Mouse (Mus musculus) monocyte, adult 59 days (primary cell): Measurements from ENCODE around the gene Gng4. TPM values are rescaled to one million over a fixed set of nuclear protein-coding genes. Genes with fewer than 3 reads are reported as not detected.

Experiments
- total RNA-seq, 2 experiments: library from RNA; stranded (reverse); gene quantifications; one replicate each; pipeline ENCODE4 v1.2.4; 2023

The Gng4 gene
- 1 to 10 TPM in 1 of 2 experiments, under 1 TPM in 1; 0.81 to 1.7 TPM for total RNA-seq

DNA sequence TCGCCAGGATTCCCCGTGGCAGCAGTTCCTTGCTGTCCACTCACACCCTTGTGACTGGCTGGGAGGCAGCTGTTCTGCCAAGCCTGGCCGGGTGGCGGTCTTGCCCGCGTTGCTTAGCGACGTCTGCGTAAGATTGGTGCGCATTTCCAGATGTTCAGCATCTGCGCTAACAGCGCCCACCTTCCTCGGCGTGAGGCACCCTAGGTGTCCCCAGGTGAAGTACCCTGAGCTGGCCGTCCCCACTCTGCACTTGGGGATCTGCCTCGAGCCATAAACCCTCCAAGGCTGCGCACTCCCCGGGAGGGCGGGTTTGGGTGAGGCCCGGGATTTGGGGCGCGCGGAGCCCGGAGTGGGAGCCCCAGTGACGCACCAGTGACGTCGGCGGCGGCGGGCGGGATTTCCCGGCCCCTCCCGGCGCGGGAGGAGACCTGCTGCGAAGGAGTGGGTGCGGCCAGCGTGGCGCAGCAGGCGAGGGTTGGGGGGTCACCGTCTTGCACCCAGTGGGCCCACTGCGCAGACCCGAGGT lies at the start of gene Gng4:
TSS of gene Gng4 (plus strand) at position 166 of the 526 bp plus-strand sequence.

Other genes starting within 250 kb of the Gng4 start
- 100 to 1,000 TPM; 183 to 207 TPM for gene Lyst, start 193.7 kb upstream of the Gng4 start, total RNA-seq
- 10 to 100 TPM; 25.4 to 25.6 TPM for gene B3galnt2, start 170.4 kb downstream of the Gng4 start, total RNA-seq